Mouse (Mus musculus): ENCODE measurements around the gene Pik3cd.
A peak's percentile ranks its signal among the peaks of the same experiment; 100 is the strongest.

The Pik3cd gene

DNA sequence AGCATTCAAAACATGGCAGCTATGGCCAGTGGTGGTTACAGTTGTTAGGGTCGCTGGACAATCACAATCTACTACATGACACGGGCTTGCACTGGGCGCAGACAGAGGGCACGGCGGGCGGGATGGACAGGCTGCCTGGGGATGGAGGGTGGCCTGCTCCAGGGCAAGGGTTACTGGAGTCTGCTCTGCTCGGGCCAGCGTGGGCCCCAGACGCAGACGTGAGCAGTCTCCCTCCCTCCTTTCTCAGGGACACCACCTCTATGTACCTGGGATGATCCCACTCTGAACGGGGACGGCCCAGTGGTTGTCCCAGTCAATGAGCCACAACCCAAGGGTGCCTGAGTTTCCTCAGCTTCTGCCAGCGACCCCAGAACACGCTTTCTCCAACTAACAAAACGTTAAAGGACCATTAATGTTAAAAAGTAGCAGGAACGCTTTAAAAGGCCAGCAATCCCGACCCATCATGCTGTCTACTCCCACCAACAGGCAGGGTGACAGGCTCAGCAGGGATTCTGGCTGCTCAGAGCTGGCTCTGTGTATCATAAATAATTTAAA lies 22.6 kb upstream of the Pik3cd start:
- DNase-seq (ENCODE audit: low spot score): no peak

DNA sequence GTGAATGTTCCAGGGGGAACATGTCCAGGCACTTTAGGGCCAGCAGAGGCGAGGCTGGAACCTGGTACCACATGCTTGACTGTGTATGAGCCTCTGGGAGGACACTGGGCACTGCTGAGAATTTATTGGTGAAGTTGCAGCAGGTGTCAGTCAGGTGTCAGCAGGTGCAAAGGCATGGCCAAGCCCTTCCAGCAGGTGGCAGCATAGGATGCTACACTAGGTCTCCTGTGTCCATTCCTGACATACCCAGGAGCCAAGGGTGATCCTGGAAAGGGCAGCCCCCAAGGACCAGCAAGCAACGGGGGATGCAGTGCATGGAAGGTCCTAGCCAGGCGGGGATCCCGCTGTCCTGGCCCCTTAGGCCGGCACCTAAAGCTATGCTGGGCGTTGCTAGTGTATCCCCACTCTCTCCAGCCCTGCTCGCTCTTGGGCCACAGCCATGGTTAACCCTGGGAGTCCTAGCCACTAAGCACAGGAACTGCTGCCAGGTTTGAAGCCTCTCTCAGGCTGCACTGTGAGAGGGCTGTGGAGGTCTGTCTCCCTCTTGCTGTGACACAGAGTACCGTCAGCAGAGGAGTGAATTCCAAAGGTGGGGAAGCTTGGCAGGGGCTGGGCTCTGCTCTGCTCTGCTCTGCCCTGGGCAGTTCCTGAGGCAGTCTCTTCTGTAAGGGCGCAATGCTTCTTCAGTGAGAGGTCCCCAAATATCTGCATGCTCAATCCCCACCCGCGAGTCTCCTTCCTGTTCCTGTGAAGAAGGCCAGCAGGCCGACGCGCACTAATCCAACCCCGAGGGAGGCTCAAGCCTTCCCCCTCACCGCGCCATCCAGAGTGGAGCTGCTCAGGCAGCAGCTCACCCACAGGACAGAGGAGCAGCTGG lies 21.7 kb upstream of the Pik3cd start:
- no peak for DNase-seq (ENCODE audit: low spot score)

DNA sequence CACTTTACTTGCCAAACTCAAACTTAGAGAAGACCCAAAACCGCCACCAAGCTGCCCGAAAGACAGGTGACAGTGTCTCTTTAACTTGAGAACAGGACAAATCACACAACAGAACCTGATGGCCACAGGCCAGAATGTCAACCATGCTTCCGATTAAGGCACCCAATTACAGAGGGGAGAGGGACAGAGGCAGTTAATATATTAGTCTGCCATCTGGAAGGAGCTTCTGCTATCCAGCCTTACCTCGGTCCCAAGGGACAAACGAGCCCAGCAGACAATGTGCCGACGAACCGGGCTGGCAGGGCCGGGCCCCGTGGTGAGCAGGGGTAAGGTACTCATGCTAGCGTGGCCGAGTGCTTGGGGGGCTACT lies 20.6 kb upstream of the Pik3cd start:
- DNase-seq (ENCODE audit: low spot score): no peak

DNA sequence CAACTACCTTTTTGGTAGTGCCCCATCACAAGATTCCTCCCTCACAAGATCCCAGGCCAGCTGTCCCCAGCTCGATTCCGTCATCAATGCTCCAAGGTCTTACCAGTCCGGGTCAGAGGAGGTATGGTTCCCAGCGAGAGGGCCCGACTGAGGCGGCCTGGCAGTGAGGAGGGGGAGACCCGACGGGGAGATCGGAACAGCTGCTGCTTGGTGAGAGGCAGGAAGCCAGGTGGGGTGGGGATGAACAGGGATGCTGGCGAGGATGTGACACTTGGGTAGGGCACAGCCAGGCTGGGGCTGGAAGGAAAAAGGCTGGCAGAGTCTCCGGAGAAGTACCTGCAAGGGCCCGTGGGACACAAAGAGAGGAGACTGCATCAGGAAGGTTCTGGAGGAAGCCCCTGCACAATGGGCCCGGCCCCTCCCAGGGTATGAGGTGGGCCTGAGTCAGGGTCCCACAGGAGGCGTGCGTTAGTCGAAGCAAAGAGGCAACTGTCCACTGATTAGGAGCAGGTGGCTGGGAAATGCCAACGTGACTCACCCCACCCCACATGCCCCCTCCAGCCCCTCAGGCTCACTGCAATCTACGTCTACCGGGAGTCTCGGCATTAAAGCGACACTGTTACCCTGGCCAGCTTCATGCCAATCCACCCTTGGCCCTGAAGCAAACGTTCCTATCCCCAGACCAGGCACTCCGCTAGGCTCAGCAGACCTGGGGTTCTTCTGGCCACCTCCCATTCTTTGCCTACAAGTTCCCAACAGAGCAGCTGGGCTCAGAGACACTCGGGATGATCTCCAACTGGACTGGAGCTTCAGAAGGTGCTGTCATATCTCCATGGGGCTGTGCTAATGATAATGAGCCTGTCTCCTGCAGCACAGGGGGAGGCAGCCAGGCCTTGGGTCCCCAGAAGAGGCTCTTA lies 20.0 kb upstream of the Pik3cd start:
- DNase-seq (ENCODE audit: low spot score): no peak

DNA sequence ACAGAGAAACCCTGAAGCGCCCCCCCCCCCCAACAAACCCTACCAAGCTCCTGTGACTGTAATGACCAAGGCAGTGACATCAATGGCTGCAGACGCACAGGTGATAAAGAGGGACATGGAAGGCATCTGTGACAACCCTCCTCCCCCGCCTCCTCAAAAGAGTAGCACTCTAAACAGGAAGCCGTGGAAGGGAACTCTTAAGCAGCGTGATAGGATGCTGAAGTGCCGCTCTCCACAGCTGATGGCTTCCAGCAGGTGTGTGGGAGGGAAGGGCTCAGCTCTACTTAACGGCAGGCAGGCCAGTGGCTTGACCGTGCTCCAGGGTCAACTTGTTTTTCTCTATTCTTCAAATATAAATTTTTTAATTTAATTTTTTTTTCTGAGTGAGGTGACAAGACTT lies 18.8 kb upstream of the Pik3cd start:
- DNase-seq (ENCODE audit: low spot score): no peak

DNA sequence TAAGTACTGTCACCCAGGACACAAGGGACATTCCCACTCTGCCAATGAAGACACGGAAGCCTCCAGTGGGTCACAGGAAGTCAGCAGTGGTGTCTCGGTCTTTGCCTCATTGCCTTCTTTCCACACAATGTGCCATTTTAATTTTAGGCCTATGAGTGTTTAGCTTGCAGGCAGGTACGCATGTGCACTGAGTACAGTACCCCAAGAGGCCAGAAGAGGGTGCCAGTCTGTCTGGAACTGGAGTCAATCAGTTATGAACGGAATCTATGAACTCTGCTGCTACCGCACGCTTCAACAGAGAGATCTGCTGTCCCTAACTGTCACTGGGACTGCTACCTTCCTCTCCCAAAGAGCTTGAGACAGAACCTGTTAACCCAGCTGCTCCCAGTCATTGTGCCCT lies 17.3 kb upstream of the Pik3cd start:
- no peak for DNase-seq (ENCODE audit: low spot score)

DNA sequence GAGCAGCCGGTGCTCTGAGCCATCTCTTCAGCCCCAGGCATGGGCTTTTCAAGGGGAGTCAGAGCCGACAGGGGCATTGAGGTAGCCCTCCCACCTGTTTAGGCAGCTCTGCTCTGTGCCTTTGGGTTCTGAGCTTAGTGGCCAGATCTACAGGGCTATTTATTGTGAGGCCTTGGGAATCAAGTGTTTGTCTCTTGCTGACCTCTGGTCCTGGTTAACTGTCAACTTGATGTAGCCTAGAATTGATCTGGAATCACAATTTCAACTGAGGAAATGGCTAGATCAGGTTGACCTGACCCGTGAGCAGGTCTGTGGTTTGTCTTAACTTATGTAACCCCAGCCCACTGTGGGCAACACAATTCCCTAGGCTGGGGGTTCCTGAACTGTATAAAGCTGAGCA lies 12.2 kb upstream of the Pik3cd start:
- no peak for DNase-seq (ENCODE audit: low spot score)

DNA sequence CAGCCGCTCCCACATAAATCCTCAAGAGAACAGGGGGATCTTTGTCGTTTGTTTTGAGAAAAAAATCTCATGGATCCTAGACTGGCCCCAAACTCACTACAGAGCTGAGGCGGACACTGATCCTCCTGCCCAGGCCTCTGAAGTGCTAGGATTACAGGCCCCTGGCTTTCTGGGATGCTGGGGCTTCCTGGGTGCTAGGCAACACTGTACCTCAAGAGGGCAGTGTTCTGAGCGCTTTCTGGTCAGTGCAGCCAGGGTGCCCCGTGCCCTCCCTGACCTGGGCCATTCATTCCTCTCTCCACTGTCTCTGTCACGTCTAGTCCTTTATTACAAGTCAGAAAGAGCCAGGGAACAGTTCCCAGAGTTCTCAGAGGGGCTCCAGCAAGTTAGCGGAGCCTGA lies 9.6 kb upstream of the Pik3cd start:
- no peak for DNase-seq (ENCODE audit: low spot score)

DNA sequence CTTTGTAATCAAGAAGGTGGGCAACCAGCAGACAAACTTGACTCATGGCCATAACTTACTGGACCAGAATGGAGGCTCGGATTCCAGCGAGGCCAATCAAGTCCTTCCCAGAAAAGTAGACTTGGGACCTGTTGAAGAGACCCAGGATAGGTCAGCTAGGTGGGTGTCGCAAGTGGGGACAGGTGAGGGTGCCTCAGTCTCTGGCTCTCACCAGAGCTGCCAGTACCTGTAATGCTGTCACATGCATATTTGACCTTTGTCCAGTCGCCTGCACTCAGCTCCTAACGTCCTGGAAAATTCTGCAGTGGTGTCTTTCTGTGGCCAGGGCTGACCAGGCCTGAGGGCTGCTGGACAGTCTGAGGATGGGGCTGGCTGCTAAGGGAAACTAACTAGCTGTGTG lies 9.1 kb upstream of the Pik3cd start:
- DNase-seq (ENCODE audit: low spot score): no peak

DNA sequence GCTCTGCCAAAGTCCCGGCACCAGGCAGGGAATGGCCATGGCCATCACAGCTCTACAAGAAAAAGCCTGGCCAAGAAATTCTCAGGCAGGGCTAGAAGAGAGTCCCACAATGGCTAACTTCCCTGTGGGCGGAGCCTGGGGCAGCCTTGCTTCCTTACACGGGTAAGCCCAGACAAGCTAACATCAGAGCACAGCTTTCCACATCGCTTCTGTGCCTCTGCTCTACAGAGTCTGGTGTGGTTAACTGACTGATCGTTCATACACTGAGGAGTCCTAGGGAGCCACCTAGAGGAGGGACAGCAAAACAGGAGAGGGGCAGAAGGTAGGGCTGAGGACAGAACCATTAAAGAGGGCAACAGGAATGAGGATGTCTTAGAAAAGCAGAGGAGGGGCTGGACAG lies 8.1 kb upstream of the Pik3cd start:
- peak; percentile 75 for DNase-seq (ENCODE audit: low spot score)

DNA sequence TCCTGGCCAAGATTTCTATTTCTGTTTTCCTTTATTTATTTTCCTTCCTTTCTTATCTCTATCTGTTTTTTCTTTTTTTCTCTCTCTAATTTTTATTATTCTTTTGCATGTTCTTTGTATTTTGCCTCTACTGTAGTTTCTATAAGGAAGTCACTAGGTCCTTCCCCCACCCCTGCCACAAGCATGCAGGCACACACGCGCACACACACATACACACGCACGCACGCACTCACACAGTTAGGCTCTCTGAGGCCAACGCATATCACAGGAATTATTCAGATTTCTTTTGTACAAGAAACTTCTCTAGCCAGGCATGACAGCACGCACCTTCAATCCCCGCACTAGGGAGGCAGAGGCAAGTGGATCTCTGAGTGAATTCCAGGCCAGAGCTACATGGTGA lies 3.6 kb upstream of the Pik3cd start:
- no peak for DNase-seq (ENCODE audit: low spot score)

DNA sequence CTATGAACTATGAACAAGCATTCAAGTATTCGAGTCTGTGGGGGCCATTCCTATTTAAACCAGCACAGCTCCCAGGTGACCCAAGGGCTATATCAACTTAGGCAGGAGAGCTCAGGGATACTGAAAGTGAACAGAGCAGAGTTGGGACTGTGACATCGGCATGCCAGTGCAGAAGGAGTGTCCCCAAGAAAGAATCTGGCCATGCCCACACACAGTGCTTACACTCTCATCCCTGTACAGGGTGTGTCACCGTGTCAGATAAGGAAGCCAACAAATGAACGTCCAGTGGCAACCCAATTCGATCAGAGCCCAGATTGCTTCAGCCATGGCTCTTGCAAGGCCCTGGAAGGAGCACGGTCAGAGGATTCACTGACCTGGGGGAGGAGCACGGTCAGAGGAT lies 2.9 kb upstream of the Pik3cd start:
- DNase-seq (ENCODE audit: low spot score): no peak

DNA sequence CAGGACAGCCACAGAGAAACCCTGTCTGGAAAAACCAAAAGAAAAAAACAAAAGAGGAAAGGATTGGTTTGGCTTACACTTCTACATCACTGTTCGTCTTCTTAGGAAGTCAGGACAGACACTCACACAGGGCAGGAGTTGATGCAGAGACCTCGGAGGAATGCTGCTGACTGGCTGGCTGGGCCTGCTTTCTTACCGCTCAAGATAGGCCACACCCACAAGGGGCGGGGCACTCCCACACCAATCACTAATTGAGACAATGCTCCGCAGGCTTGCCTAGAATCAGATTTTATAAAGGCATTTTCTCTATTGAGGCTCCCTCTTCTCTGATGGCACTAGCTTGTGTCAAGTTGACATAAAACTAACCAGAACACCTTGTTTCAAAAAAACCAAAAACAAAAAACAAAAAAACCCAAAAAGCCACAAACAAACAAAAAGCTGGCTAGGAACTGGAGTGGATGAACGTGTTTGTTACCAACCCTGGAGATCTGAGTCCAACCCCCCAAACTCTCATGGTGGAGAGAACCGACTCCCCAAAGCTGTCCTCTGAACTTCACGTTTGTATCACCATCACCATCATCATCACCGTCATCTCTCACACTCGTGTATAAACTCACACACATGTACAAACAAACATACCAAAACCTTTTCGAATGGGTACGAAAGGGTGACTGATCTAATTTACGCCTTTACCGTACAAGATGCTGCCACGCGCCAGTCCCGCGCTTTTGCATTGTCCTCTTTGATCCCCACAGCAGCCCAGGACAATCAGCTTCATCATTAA lies 753 bp downstream of the Pik3cd start:
- peak; percentile 64 for DNase-seq (ENCODE audit: low spot score)

DNA sequence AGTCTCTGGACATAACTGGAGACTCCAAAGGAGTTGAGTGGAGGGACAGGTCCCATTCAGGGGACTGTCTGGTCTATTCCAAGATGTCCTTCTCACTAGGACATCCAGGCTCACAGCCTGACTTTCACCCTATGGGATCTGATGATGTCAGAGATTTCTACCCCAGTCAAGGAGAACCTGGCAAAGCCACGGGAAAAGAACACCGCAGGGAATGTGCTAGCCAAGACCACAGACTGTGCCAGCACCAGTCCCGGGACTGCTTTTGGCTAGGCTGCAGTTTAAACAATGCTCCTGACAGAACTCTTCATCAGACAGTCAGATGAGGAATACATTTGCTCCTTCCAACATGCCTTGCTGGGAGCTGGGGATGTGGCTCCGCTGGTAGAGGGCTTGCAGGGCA lies 2.4 kb downstream of the Pik3cd start:
- DNase-seq (ENCODE audit: low spot score): no peak

DNA sequence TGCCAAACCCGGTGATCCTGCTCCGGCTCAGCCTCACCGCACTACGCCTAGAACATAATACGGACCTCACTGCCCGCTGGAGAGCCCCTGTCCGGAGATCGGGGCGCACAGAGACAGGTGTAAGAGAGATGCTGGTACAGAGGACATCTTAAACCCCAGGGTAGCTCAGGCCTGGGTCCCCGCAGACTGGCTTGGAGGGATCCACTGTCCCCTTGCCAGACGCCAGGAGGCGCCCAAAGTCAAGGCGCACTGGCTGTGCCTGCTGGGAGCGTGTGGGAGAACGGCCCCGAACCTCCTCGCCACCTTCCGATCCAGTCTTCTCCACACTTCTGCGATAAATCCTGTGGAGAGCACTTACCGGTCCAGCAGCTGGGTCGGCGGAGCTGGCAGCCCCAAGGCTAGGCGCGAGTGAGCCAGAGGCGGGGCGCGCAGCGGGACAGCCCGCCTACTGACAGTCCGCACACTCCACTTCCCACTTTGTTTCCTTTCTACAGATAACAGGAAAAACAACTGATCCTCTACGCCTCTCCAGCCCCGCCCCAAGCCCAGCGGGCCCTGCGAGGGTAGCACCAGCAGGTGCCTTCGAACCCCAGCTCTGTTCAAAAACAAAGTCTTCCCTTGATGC lies 4.1 kb downstream of the Pik3cd start:
- DNase-seq (ENCODE audit: low spot score): peak; percentile 40

DNA sequence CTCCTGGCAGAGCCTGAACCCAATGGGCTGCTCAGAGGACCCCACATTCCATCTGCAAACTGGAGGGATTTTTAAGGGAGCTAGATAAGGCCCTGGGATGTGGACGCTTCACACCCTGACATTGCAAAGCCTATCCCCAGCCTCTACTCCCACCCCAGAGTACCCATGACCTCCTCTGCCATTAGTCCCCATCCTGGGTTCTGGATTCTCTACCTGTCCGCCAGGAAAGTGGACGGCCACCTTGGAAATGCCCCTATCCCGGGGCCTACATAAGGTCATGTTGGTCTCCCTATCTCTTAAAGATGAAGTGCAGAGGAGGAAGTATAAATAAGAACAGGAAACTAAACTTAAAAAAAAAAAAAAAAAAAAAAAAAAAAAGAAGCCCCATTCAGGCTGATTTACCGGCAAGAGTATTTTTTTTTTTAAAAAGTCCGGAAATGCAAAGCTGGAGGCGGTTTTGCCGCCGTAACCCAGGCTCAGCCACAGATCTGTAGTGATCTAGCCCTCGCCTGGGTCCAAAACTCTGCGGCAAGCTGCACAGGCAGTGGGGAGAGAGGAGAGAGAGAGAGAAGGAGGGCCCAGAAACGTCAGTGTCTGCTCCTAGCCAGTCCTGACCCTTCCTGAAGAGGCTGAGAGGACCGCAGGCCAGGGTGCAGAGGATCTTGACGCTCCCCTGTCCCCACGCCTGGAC lies 4.7 kb downstream of the Pik3cd start:
- DNase-seq (ENCODE audit: low spot score): no peak

DNA sequence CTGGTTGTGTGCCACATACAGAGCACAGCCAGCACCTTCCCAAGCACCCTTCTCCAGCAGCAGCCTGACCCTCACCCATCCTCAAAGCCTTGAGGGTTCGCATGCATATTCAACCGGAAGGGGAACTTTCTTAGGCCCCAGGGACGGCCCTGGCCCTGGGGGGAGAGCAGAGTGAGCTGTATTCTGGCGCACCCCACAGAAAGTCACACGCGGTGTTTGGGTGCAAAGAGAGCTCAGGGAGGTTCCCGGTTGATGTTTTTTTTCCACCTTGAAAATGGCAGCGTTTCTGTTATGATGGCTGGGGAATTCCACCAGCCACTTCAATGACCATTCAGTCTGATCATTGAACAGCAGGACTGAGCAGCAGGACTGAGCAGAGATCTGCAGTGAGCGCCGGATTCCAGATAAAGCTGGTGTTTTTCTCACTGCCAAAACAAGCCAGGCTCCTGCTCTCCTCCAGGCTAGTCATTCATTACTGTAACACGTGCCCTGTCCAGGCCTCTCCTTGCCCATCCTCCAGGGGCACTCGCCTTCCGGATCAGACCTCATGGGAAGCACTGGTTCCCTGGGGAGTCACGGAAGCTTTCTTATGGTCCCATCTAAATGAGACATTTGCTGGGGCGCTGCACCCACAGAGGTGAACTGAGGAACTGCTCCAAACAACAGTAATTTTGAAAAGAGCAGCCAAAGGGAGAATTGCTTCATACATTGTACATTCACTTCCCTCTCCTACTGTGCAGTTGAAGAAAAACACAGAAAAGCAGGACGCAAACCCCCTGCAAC lies 6.0 kb downstream of the Pik3cd start:
- peak; percentile 21 for DNase-seq (ENCODE audit: low spot score)

DNA sequence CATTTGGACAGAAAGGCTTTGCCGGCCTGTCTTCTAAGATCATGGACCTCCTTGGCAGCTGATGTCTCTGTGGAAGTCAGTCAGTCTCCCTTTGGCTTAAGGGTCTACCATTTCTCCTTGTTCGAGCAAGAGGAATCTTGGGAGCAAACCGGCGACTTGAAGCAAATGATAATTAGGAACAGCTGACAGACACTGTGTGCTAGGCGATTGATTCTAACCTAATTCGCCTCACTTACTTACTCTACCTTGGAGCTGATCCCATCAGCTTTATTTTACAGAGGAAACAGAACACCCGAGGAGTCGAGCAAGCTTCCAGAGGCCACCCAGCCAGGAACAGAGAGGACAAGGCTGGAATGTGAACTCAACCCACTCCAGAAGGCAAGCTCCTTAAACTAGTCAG lies 11.0 kb downstream of the Pik3cd start:
- no peak for DNase-seq (ENCODE audit: low spot score)

DNA sequence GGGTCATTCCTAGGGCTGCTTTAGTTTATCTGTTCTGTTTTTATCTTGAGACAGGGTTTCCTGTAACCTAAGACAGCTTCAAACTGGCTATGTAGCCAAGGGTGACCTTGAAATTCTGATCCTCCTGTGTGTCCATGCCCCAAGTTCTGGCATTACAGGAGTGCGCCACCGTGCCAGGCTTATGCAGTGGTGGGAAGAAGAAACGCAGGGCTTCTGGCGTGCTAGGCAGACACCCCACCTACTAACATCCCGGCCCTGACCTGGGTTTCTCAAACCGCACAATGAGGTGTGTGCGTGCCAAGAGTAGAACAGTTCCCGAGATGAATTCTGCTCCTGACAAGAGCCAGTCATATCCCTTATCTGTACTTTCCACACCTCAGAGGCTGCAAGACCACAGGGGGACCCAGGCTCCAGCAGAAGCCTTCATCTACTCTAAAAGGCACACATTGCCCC lies 11.5 kb downstream of the Pik3cd start:
- no peak for DNase-seq (ENCODE audit: low spot score)
